Mouse (Mus musculus) brain, embryonic 14.5 days (tissue): Measurements from ENCODE around the gene Iqch. TPM values are rescaled to one million over a fixed set of nuclear protein-coding genes. Genes with fewer than 3 reads are reported as not detected.
"Not testable (repeated sequence)": the region's sequence is repeated elsewhere in the genome, so short reads cannot be mapped to it uniquely, and the experiment has no call there.

Experiments
- DNase-seq: peaks from one replicate; pipeline ENCODE4 v3.0.0-alpha.2; 2011; ENCODE audit warnings: low read depth
- CTCF ChIP-seq: fragments of 200-500 bp; IDR thresholded peaks from 2 replicates; pipeline ENCODE4 v1.5.1; 2012; ENCODE audit warnings: inconsistent platforms, mild to moderate bottlenecking, moderate library complexity, borderline replicate concordance; ENCODE audit not compliant: insufficient read depth, insufficient read length; ENCODE audit errors: extremely low read depth
- POLR2A ChIP-seq: fragments of 200-500 bp; IDR thresholded peaks from 2 replicates; pipeline ENCODE4 v1.6.1; 2012; ENCODE audit warnings: mild to moderate bottlenecking, inconsistent platforms, borderline replicate concordance; ENCODE audit not compliant: poor library complexity, insufficient read depth, insufficient read length, severe bottlenecking; ENCODE audit errors: extremely low read depth
- polyA plus RNA-seq: library from polyadenylated mRNA; depleted of rRNA; stranded (reverse); fragments of >200 nt; gene quantifications from 2 replicates; pipeline ENCODE4 v1.2.3, GENCODE M21; 2012

Gene Iqch
- polyA plus RNA-seq, 1 experiment = 0.11 TPM

DNA sequence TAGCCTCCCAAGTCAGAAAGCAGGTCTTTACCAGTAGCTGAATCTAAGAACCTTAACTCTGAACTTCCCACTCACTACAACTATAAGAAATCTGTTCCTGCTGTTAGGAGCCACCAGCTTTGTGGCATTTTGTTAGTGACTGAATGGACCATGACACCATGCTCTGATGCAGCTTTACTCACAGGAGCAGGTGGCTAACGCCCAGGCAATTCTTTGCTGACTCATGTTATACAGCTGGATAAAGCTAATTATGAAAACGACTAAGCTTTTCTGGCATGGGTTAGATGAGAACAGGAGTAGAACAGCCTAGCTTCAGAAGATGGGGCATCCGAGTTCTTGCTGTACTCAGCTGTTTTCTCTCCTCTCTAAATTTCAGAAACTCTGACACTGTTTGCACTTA is 48.7 kb downstream of the Iqch start:
- TF ChIP-seq POLR2A (no peak), CTCF (no peak)
- DNase-seq = no peak

- not testable (repeated sequence) for DNase-seq
Observed at GRCm38 (mm10) chr9:63550701-63551100, 51.6 kb downstream of the Iqch start.

DNA sequence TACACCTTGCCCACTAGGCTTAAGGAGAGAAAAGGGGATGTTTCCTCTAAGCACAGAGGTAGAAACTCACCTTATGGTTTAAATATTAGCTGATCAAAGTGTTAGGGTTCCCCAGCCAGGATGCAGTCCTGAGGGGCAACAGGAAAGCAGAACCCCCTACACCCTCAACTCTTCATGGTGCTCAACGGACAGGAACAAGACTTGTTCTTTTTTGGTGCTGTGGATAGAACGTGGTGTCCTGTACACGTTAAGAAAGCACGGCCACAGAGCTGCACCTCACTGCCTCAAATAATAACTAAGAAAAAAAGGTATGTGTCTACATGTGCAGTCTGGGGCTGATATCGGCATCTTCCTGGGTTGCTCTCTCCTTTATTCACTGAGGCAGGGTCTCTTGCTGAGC is 53.3 kb downstream of the Iqch start:
- no peak for TF ChIP-seq CTCF
- no peak for TF ChIP-seq POLR2A
- DNase-seq = no peak

DNA sequence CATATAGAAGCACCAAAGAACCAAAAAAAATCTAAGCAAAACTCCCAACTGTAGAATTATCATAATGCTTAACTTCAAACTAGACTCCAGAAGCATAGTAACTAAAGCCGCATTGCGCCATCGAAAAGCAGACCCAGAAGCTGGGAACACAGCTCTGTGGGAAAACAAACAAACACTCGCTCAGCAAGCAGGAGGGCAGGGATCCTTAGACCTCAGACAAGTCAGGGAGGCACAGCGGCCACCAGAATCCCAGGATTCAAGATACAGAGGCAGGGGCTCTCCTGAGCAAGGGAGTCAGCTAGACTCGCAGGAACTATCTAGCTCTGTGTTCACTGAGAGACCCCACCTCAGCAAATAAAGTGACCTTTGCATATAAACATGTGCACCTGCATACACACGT is 60.4 kb downstream of the Iqch start:
- TF ChIP-seq CTCF = no peak
- TF ChIP-seq POLR2A = no peak
- no peak for DNase-seq

DNA sequence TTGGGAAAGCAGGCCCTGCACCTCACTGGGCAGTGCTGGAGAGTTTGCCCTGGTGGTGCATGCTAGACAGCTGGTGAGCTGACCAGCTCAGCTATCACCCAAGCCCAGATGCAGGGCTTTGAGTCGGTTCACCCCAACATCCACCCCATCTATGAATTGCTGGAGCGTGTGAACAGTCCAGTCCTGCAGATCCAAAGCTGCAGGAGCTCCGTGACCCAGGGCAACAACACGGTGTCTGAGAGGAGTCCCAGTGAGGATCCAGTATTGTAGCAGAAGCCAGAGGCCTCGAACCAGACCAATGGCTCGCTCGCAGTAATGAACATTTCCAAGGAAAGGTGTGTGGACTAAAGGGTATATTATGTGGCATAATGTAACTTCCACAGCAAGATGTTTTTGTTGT is 61.0 kb downstream of the Iqch start:
- no peak for DNase-seq
- TF ChIP-seq CTCF (no peak), POLR2A (no peak)

GRCm38 (mm10) chr9:63537489-63537888 is 64.8 kb downstream of the Iqch start:
- TF ChIP-seq POLR2A (no peak), CTCF (no peak)
- no peak for DNase-seq

- peak; percentile 94 for DNase-seq
- TF ChIP-seq POLR2A (no peak), CTCF (no peak)
Observed at GRCm38 (mm10) chr9:63535042-63535441, 67.3 kb downstream of the Iqch start.

- DNase-seq = peak; percentile 70
- no peak for TF ChIP-seq POLR2A
- no peak for TF ChIP-seq CTCF
Observed at GRCm38 (mm10) chr9:63534371-63534780, 67.9 kb downstream of the Iqch start.

GRCm38 (mm10) chr9:63532966-63533711 is 69.2 kb downstream of the Iqch start:
- TF ChIP-seq CTCF (no peak; the same call in 1 of the 2 replicates), POLR2A (no peak)
- no peak for DNase-seq

GRCm38 (mm10) chr9:63523937-63524253 is 78.4 kb downstream of the Iqch start:
- TF ChIP-seq CTCF (no peak), POLR2A (no peak)
- DNase-seq = peak; percentile 89

DNA sequence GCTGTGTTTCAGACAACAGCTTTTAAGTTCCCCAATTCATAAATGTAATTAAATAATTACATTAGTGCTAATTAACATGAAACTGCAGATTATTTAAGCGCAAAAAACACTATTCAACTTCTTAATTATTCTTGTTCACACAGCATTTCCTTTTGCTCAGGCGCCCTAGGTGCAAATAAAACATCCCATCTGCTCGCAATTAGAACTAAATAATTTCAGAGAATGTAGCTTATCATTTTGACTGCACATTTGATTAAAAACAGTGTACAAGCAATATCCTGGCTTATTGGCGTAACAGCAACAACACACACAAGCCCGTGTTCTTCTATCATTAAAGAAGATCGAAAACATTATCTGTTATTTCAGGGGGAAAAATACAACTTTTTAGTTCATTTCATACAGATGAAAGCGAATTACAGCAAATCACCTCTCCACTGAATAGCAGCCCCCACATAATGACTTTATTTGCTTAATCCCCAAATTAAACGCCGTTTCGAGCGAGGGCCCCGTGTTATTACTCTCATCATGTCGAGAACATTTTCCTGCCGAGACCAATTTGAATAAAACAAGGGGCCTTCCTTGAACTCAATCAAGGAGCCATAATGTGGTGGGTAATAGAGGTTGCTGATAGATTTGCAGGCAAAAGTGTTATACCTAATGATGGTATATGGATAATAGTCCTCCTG is 78.9 kb downstream of the Iqch start:
- TF ChIP-seq POLR2A (no peak), CTCF (no peak)
- peak; percentile 68 for DNase-seq

GRCm38 (mm10) chr9:63512851-63513250 is 89.4 kb downstream of the Iqch start:
- no peak for TF ChIP-seq POLR2A
- no peak for TF ChIP-seq CTCF
- DNase-seq = peak; percentile 49
